Mouse (Mus musculus) megakaryocyte, embryonic 14.5 days (primary cell): Measurements from ENCODE around the gene Olfr1417. TPM values are rescaled to one million over a fixed set of nuclear protein-coding genes. Genes with fewer than 3 reads are reported as not detected.

Experiments used
- H3K27me3 ChIP-seq: replicated peaks from 2 replicates; pipeline ENCODE3; 2012; ENCODE audit warnings: inconsistent platforms
- H3K36me3 ChIP-seq: replicated peaks from 2 replicates; pipeline ENCODE3; 2012; ENCODE audit warnings: low read length, inconsistent platforms, mixed read lengths
- H3K4me1 ChIP-seq: 2 replicates; pipeline ENCODE4 v1.6.1; 2012; ENCODE audit warnings: inconsistent platforms
- H3K4me3 ChIP-seq: replicated peaks from 2 replicates; pipeline ENCODE3; 2012; ENCODE audit warnings: moderate library complexity, mild to moderate bottlenecking, inconsistent platforms
- H3K9me3 ChIP-seq: 2 replicates; pipeline ENCODE4 v1.6.1; 2012; ENCODE audit warnings: inconsistent platforms
- FLI1 ChIP-seq: IDR thresholded peaks from 2 replicates; pipeline ENCODE4 v1.6.1; 2012; ENCODE audit warnings: low read length, inconsistent platforms, mixed read lengths
- GATA1 ChIP-seq: IDR thresholded peaks from 3 replicates; pipeline ENCODE4 v1.6.1; 2012; ENCODE audit warnings: mixed read lengths, low read length, inconsistent platforms, borderline replicate concordance
- polyA plus RNA-seq: library from polyadenylated mRNA; stranded (reverse); fragments of >175 nt; gene quantifications from 2 replicates; pipeline ENCODE4 v1.2.3, GENCODE M21; 2012; ENCODE audit warnings: low replicate concordance; ENCODE audit not compliant: insufficient read depth

The Olfr1417 gene
- polyA plus RNA-seq, 1 experiment, result not detected

DNA sequence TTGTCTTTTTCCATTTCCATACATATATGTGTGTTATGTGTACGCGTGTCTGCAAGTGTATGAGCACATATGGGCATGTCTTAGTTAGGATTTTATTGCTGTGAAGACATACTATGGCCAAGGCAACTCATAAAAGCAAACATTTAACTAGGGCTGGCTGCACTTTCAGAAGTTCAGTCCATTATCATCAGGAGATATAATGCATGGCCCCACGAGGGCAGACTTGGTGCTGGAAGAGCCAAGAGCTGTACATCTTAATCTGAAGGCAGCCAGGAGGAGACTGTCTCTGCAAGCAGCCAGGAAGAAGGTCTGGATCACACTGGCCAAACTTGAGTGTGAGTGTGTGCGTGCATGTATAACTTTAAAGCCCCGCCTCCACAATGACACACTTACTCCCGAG lies 44.6 kb downstream of the Olfr1417 start:
- no peak overlapping the region for H3K4me3 ChIP-seq
- no peaks in the 10 kb centered on the region for H3K36me3 ChIP-seq
- TF ChIP-seq GATA1 (no peak), FLI1 (no peak)
- peaks cover 12% of the 10 kb centered on the region for H3K27me3 ChIP-seq
- H3K9me3 ChIP-seq, result no peaks in the 10 kb centered on the region
- H3K4me1 ChIP-seq, result peaks cover 10% of the 10 kb centered on the region

DNA sequence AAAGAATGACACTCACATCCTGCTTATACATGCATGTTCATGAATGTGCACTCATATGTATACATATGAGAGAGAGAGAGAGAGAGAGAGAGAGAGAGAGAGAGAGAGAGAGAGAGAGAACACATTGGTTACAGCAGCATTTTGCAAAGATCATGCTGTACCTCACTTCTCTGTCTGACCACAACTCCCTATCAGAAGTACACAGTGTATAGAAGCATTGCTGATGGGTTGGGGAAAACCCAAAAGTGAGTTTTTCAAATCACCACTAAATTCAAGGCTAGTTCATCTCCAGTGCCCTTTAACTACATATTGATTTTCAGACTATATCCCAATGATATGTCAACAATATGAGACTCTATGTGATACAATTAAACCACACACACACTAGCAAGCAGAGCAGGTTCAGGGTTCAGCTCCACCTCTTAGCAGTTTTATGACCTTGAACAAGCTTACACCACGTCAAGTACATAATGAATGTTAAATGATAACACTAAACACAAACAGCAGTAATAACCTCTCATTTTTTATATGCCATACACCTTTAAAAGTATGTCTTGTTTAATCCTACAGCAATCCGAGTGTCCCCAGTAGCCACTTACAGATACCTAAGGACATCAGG lies 45.2 kb downstream of the Olfr1417 start:
- Histone ChIP-seq H3K4me1 (peaks cover 10% of the 10 kb centered on the region), H3K27me3 (peaks cover 15% of the 10 kb centered on the region), H3K9me3 (no peaks in the 10 kb centered on the region), H3K36me3 (no peaks in the 10 kb centered on the region), H3K4me3 (no peak overlapping the region)
- TF ChIP-seq GATA1 (no peak), FLI1 (no peak)

DNA sequence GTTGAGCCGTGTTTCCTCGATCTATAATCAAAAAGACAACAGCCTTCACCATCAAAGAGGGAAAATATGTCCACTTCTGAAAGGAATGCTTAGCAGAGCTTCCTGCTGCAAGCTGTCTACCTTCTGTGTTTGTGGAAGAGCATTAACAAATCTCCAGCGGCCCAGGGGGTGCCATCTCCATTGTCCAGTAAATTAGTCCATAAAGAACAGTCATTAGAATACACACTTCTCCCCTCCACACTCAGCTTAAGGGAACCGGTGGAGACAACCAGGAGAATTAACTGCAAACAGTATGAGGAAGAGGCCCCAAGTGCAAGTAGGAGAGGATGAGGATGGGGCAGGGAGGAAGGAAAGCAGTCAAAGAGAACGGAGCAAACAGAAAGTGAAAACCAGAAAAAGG lies 47.2 kb downstream of the Olfr1417 start:
- no peaks in the 10 kb centered on the region for H3K9me3 ChIP-seq
- peak overlapping the region; percentile 50 for H3K4me3 ChIP-seq
- H3K27me3 ChIP-seq, result peaks cover 13% of the 10 kb centered on the region
- TF ChIP-seq GATA1, result no peak
- TF ChIP-seq FLI1, result no peak
- H3K4me1 ChIP-seq, result peaks cover 10% of the 10 kb centered on the region
- no peaks in the 10 kb centered on the region for H3K36me3 ChIP-seq

DNA sequence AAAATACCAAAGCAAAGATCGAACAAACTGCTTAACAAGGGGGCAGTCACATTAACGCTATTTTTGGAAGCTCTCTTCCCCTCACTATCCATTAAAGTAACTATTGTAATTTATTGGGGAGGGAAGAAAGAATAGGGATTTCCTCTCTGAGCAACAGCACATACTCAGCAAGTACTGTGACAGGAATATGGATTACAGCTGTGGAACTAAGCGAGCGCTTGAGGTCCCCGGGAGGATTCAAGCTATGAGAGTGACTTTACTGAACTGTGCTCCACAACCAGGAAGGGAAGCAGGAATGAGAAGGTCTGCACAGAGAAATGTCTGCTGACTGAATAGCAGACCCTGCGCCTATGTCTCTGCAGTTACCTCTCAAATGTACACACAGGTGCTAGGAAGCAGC lies 50.1 kb downstream of the Olfr1417 start:
- Histone ChIP-seq H3K9me3 (no peaks in the 10 kb centered on the region), H3K27me3 (peaks cover 14% of the 10 kb centered on the region), H3K4me3 (no peak overlapping the region), H3K4me1 (peaks cover 6% of the 10 kb centered on the region), H3K36me3 (no peaks in the 10 kb centered on the region)
- TF ChIP-seq GATA1, result no peak
- no peak for TF ChIP-seq FLI1

DNA sequence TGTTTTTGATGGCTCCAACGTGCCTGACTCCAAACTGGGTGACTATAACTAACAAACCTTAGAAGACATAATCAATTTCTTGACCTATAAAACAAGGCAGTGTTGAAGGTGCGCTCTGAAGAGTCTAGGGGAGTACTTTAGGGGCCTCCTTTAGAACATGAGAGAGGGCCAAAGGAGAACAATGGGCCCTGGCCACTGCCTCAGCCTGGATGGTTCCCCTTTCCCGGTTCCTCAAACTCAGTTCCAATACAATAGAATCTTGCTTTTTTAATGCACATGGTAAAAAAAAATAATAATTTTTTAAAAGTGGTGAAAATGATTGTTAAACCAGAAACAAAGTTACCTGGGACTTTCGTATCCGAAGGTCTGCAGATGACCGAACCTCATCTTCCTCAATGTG lies 51.2 kb downstream of the Olfr1417 start:
- TF ChIP-seq GATA1, result no peak
- no peak for TF ChIP-seq FLI1
- H3K4me1 ChIP-seq, result no peaks in the 10 kb centered on the region

DNA sequence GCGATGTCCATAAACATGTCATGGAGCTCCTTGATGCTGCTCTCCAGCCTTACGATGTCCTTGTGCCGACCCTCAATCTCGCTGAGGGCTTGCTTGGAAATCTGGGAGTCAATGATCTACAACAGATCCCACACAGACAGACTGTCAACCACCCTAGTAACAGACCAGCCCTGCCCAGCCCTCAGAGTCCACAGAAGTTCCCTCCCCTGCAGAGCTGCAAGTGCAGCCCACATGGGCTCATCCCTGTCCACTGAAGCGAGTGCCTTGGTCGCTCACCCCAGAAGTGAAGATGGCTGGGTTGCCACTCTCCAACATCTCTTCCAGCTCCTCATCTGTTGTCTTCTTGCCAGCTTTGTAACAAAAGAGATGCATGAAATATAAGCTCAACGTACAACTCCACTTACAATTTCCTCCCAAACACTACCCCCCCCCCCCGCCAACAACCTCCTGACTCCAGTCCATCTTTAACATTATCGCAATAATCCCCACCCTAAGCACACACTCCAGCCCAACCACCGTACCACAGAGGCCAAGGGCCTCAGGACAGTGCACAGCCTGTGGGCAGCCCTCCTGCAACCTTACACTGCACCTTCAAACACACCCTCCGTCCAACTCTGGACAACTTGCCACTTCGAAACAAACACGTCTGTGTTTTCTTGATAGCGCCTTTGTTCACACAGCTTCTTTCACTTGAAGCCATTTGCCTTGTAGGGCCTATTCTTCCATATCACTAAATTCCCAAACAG lies 53.4 kb downstream of the Olfr1417 start:
- no peak overlapping the region for H3K4me3 ChIP-seq
- TF ChIP-seq FLI1 (no peak), GATA1 (no peak)
- H3K4me1 ChIP-seq, result no peaks in the 10 kb centered on the region
- no peaks in the 10 kb centered on the region for H3K9me3 ChIP-seq
- H3K36me3 ChIP-seq, result no peaks in the 10 kb centered on the region
- peaks cover 11% of the 10 kb centered on the region for H3K27me3 ChIP-seq

More for the DNA sequence above, 51.2 kb downstream of the Olfr1417 start:
- Histone ChIP-seq H3K36me3 (no peaks in the 10 kb centered on the region), H3K9me3 (no peaks in the 10 kb centered on the region), H3K4me3 (no peak overlapping the region), H3K27me3 (peaks cover 14% of the 10 kb centered on the region)

DNA sequence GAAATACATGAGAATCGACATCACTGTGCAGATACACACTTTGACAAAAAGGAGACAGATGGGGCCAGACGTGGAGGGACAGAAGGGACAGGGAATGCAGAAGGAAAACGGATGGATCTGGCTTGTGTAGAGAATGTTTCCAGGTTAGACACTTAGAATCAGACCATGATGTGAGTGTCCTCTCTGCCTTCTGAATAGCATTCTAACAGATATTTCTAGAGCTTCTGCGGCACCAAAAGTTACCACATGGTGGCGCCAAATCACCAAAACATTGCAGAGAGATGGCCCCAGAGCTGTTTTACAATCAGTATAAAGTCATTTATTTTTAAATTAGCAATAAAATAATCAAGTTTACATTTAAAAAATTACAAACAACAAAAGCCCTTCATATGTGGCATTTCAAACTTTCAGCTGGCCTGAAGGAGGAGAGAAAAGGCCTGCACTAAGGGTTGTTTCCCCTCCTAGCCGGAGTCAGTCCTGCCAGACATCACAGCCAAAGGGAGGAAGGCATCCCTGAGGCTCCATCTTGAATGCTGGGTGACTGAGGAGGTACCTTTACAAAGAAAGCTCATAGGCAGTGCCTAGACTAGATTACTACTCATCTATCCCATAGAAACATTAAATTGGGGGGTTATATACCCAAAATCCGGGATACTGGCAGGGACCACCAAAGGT lies 61.7 kb downstream of the Olfr1417 start:
- Histone ChIP-seq H3K4me1 (no peaks in the 10 kb centered on the region), H3K9me3 (no peaks in the 10 kb centered on the region), H3K4me3 (no peak overlapping the region), H3K27me3 (no peaks in the 10 kb centered on the region), H3K36me3 (peaks cover 42% of the 10 kb centered on the region)
- no peak for TF ChIP-seq FLI1

Other genes starting within 250 kb of the Olfr1417 start
- 2.4 TPM in 1 of 2 replicates, not detected in the other for gene Ms4a6d, start 234.4 kb downstream of the Olfr1417 start, polyA plus RNA-seq
- 0.35 TPM in 1 of 2 replicates, not detected in the other for gene Ms4a2, start 215.5 kb downstream of the Olfr1417 start, polyA plus RNA-seq
- 0.74 and 1.9 TPM in 2 replicates for gene Ms4a3, start 198.4 kb downstream of the Olfr1417 start, polyA plus RNA-seq
- not detected in 2 replicates for gene Oosp2, start 178.7 kb downstream of the Olfr1417 start, polyA plus RNA-seq
- gene Oosp1, start 148.1 kb downstream of the Olfr1417 start, polyA plus RNA-seq, result not detected in 2 replicates
- gene Oosp3, start 142.2 kb downstream of the Olfr1417 start, polyA plus RNA-seq, result not detected in 2 replicates
- gene Gif, start 91.7 kb downstream of the Olfr1417 start, polyA plus RNA-seq, result not detected in 2 replicates
- gene Mrpl16, start 68.8 kb downstream of the Olfr1417 start, polyA plus RNA-seq, result 10.5 TPM in 1 of 2 replicates, not detected in the other
- gene Stx3, start 19.8 kb downstream of the Olfr1417 start, polyA plus RNA-seq, result 2.6 TPM in 1 of 2 replicates, not detected in the other
- not detected in 2 replicates for gene Olfr1418, start 21.8 kb upstream of the Olfr1417 start, polyA plus RNA-seq
- not detected in 2 replicates for gene Olfr1419, start 35.9 kb upstream of the Olfr1417 start, polyA plus RNA-seq
- gene Olfr1420, start 47.3 kb upstream of the Olfr1417 start, polyA plus RNA-seq, result not detected in 2 replicates
- gene Patl1, start 73.2 kb upstream of the Olfr1417 start, polyA plus RNA-seq, result 2.4 and 5.5 TPM in 2 replicates
- gene Osbp, start 126.7 kb upstream of the Olfr1417 start, polyA plus RNA-seq, result 0.73 and 3.0 TPM in 2 replicates
- gene Olfr1423, start 202.1 kb upstream of the Olfr1417 start, polyA plus RNA-seq, result not detected in 2 replicates
- gene Olfr1424, start 223.5 kb upstream of the Olfr1417 start, polyA plus RNA-seq, result not detected in 2 replicates
- gene Olfr1425, start 238.5 kb upstream of the Olfr1417 start, polyA plus RNA-seq, result not detected in 2 replicates